Mouse (Mus musculus): ENCODE data around the gene Foxn3.

Gene Foxn3

GRCm38 (mm10) chr12:99345323-99345722 lies 218.1 kb downstream of the Foxn3 start:
- no peak for DNase-seq

GRCm38 (mm10) chr12:99343378-99343777 lies 220.0 kb downstream of the Foxn3 start:
- DNase-seq = no peak

GRCm38 (mm10) chr12:99342160-99342559 lies 221.2 kb downstream of the Foxn3 start:
- DNase-seq = no peak

GRCm38 (mm10) chr12:99341751-99342150 lies 221.6 kb downstream of the Foxn3 start:
- DNase-seq = no peak

GRCm38 (mm10) chr12:99340418-99341182 lies 222.8 kb downstream of the Foxn3 start:
- no peak for DNase-seq

GRCm38 (mm10) chr12:99339640-99340325 lies 223.6 kb downstream of the Foxn3 start:
- peak; percentile 53 for DNase-seq

- DNase-seq = no peak
Observed at GRCm38 (mm10) chr12:99338754-99339153, 224.6 kb downstream of the Foxn3 start.

- no peak for DNase-seq
Observed at GRCm38 (mm10) chr12:99337171-99337435, 226.3 kb downstream of the Foxn3 start.

- no peak for DNase-seq
Observed at GRCm38 (mm10) chr12:99336349-99337170, 226.8 kb downstream of the Foxn3 start.

- no peak for DNase-seq
Observed at GRCm38 (mm10) chr12:99335628-99336027, 227.8 kb downstream of the Foxn3 start.

GRCm38 (mm10) chr12:99334026-99334425 lies 229.4 kb downstream of the Foxn3 start:
- no peak for DNase-seq

GRCm38 (mm10) chr12:99333304-99333968 lies 229.9 kb downstream of the Foxn3 start:
- DNase-seq = no peak

- DNase-seq = no peak
Observed at GRCm38 (mm10) chr12:99332144-99332807, 231.1 kb downstream of the Foxn3 start.

- DNase-seq = no peak
Observed at GRCm38 (mm10) chr12:99331341-99331947, 231.9 kb downstream of the Foxn3 start.

GRCm38 (mm10) chr12:99330822-99331285 lies 232.5 kb downstream of the Foxn3 start:
- no peak for DNase-seq

- no peak for DNase-seq
Observed at GRCm38 (mm10) chr12:99329301-99330257, 233.8 kb downstream of the Foxn3 start.

- DNase-seq = no peak
Observed at GRCm38 (mm10) chr12:99326157-99326556, 237.2 kb downstream of the Foxn3 start.

GRCm38 (mm10) chr12:99321633-99322431 lies 241.6 kb downstream of the Foxn3 start:
- no peak for DNase-seq

GRCm38 (mm10) chr12:99320966-99321496 lies 242.4 kb downstream of the Foxn3 start:
- DNase-seq = no peak

- no peak for DNase-seq
Observed at GRCm38 (mm10) chr12:99319896-99320295, 243.5 kb downstream of the Foxn3 start.

Data from right cerebral cortex, postnatal 14 days (tissue).